Mouse (Mus musculus) midbrain, embryonic 15.5 days (tissue): ENCODE results near the gene Prrg4. TPM values are rescaled to one million over a fixed set of nuclear protein-coding genes. Genes with fewer than 3 reads are reported as not detected.
"Not testable (repeated sequence)": the region's sequence is repeated elsewhere in the genome, so short reads cannot be mapped to it uniquely, and the experiment has no call there.

Experiments used
- ATAC-seq: fragments of 200-750 bp; cut with Nextera tagmentation; replicated peaks from 2 replicates; pipeline ENCODE4 v1.8.0; 2017; ENCODE audit warnings: moderate TSS enrichment
- H3K27ac ChIP-seq: fragments of 300-500 bp; sonication (generic); 2 replicates; pipeline ENCODE4 v1.5.1; 2015; ENCODE audit warnings: mild to moderate bottlenecking, inconsistent platforms
- H3K27me3 ChIP-seq: fragments of 300-500 bp; sonication (generic); replicated peaks from 2 replicates; pipeline ENCODE4 v1.6.1; 2015; ENCODE audit warnings: inconsistent platforms
- H3K36me3 ChIP-seq: fragments of 300-500 bp; sonication (generic); replicated peaks from 2 replicates; pipeline ENCODE4 v1.6.1; 2015; ENCODE audit warnings: inconsistent platforms
- H3K4me1 ChIP-seq: fragments of 300-500 bp; sonication (generic); 2 replicates; pipeline ENCODE4 v1.6.1; 2015; ENCODE audit warnings: inconsistent platforms
- H3K4me2 ChIP-seq: fragments of 300-500 bp; sonication (generic); 2 replicates; pipeline ENCODE4 v1.6.1; 2015; ENCODE audit warnings: inconsistent platforms, mild to moderate bottlenecking, moderate library complexity
- H3K4me3 ChIP-seq: fragments of 300-500 bp; sonication (generic); 2 replicates; pipeline ENCODE4 v1.5.1; 2015; ENCODE audit warnings: mild to moderate bottlenecking, inconsistent platforms
- H3K9ac ChIP-seq: fragments of 300-500 bp; sonication (generic); 2 replicates; pipeline ENCODE4 v1.6.1; 2015; ENCODE audit warnings: mild to moderate bottlenecking, inconsistent platforms
- H3K9me3 ChIP-seq: fragments of 300-500 bp; sonication (generic); 2 replicates; pipeline ENCODE4 v1.6.1; 2016; ENCODE audit warnings: inconsistent platforms
- WGBS: fragments of 180-500 bp; shearing (Covaris S2); methylation state at CpG from one replicate; pipeline ENCODE4 v1.1.7; 2015; ENCODE audit warnings: mixed read lengths; 5-methylcytosine and 5-hydroxymethylcytosine counted together
- polyA plus RNA-seq: library from polyadenylated mRNA; unstranded; fragments of >200 nt; fragmentation: Nextera tagmentation; extraction: Ambion mirVana; gene quantifications from 2 replicates; pipeline ENCODE4 v1.2.1, GENCODE M21; 2015

The Prrg4 gene
- polyA plus RNA-seq, 1 experiment from 2014 or later: 0.44 TPM

- no peaks in the 10 kb centered on the region for H3K4me1 ChIP-seq
- H3K27ac ChIP-seq: no peak overlapping the region
- no peak overlapping the region for H3K4me2 ChIP-seq
- no peaks in the 10 kb centered on the region for H3K9me3 ChIP-seq
- no peaks in the 10 kb centered on the region for H3K36me3 ChIP-seq
- ATAC-seq: no peak
- H3K4me3 ChIP-seq: no peak overlapping the region
- WGBS: 89% methylated on average over 4 of the region's 4 CpGs
- H3K27me3 ChIP-seq: no peaks in the 10 kb centered on the region
- H3K9ac ChIP-seq: no peak overlapping the region
These were observed 23.5 kb downstream of the Prrg4 start for GRCm38 (mm10) chr2:104826191-104826590.

GRCm38 (mm10) chr2:104818763-104819162 is 30.9 kb downstream of the Prrg4 start:
- not testable (repeated sequence) for H3K36me3 ChIP-seq, H3K9ac ChIP-seq, H3K4me2 ChIP-seq, H3K4me3 ChIP-seq, H3K9me3 ChIP-seq, H3K27me3 ChIP-seq, H3K27ac ChIP-seq, ATAC-seq
- WGBS: 86% methylated on average over 3 of the region's 3 CpGs
- H3K4me1 ChIP-seq: peaks cover 21% of the 10 kb centered on the region

- Histone ChIP-seq H3K27me3 (no peaks in the 10 kb centered on the region), H3K36me3 (no peaks in the 10 kb centered on the region), H3K27ac (peak overlapping the region; percentile 96), H3K9ac (peak overlapping the region; percentile 100; the same call in 1 of the 2 replicates), H3K4me2 (peak overlapping the region; percentile 56), H3K4me1 (peaks cover 21% of the 10 kb centered on the region), H3K9me3 (no peaks in the 10 kb centered on the region), H3K4me3 (peak overlapping the region; percentile 94)
- peak; percentile 7 for ATAC-seq
- under 1% methylated on average over 15 of the region's 15 CpGs for WGBS
These were observed 31.9 kb downstream of the Prrg4 start for GRCm38 (mm10) chr2:104817555-104818330.

GRCm38 (mm10) chr2:104816866-104817439 is 32.7 kb downstream of the Prrg4 start:
- under 1% methylated on average over 44 of the region's 51 CpGs for WGBS

GRCm38 (mm10) chr2:104816371-104816827 is 33.3 kb downstream of the Prrg4 start, which contains the start of gene Qser1:
Qser1 (minus strand) TSS chr2:104816760.
- H3K4me2 ChIP-seq: peak within 1 kb of the TSS; percentile 56
- H3K27me3 ChIP-seq: no peaks in the 10 kb centered on the region
- H3K9ac ChIP-seq: peak within 1 kb of the TSS; percentile 100
- ATAC-seq: peak; percentile 84
- peak within 1 kb of the TSS; percentile 94 for H3K4me3 ChIP-seq
- WGBS: 0% methylated on average over 23 of the region's 50 CpGs
- H3K27ac ChIP-seq: peak within 1 kb of the TSS; percentile 96
- H3K36me3 ChIP-seq: no peaks in the 10 kb centered on the region
- H3K9me3 ChIP-seq: no peaks in the 10 kb centered on the region
- H3K4me1 ChIP-seq: peaks cover 21% of the 10 kb centered on the region

More at GRCm38 (mm10) chr2:104816866-104817439, 32.7 kb downstream of the Prrg4 start:
- Histone ChIP-seq H3K4me1 (peaks cover 21% of the 10 kb centered on the region), H3K4me3 (peak overlapping the region; percentile 94), H3K27ac (peak overlapping the region; percentile 96), H3K36me3 (no peaks in the 10 kb centered on the region), H3K4me2 (peak overlapping the region; percentile 56), H3K9ac (peak overlapping the region; percentile 100), H3K9me3 (no peaks in the 10 kb centered on the region), H3K27me3 (no peaks in the 10 kb centered on the region)
- ATAC-seq: peak; percentile 96

GRCm38 (mm10) chr2:104815561-104816370 is 33.9 kb downstream of the Prrg4 start:
- peak overlapping the region; percentile 56 for H3K4me2 ChIP-seq
- no peaks in the 10 kb centered on the region for H3K9me3 ChIP-seq
- H3K27me3 ChIP-seq: no peaks in the 10 kb centered on the region
- WGBS: under 1% methylated on average over 33 of the region's 33 CpGs
- H3K4me1 ChIP-seq: peaks cover 21% of the 10 kb centered on the region
- H3K36me3 ChIP-seq: no peaks in the 10 kb centered on the region
- peak overlapping the region; percentile 100 for H3K9ac ChIP-seq
- ATAC-seq: peak; percentile 59
- H3K4me3 ChIP-seq: peak overlapping the region; percentile 94
- H3K27ac ChIP-seq: peak overlapping the region; percentile 96

GRCm38 (mm10) chr2:104814181-104814951 is 35.3 kb downstream of the Prrg4 start:
- peaks cover 21% of the 10 kb centered on the region for H3K4me1 ChIP-seq
- 42% methylated on average over 5 of the region's 5 CpGs for WGBS
- no peaks in the 10 kb centered on the region for H3K36me3 ChIP-seq
- 0 out of 2 replicates have a peak overlapping the region, but pooled peaks have one; percentile 11 for H3K4me3 ChIP-seq
- peak overlapping the region; percentile 56 for H3K4me2 ChIP-seq
- H3K27me3 ChIP-seq: no peaks in the 10 kb centered on the region
- no peak overlapping the region for H3K9ac ChIP-seq
- no peak for ATAC-seq
- no peaks in the 10 kb centered on the region for H3K9me3 ChIP-seq
- H3K27ac ChIP-seq: no peak overlapping the region

GRCm38 (mm10) chr2:104805435-104805834 is 44.2 kb downstream of the Prrg4 start:
- no peak overlapping the region for H3K9ac ChIP-seq
- 83% methylated on average over 1 of the region's 1 CpGs for WGBS
- no peaks in the 10 kb centered on the region for H3K9me3 ChIP-seq
- H3K4me2 ChIP-seq: no peak overlapping the region
- no peak for ATAC-seq
- no peaks in the 10 kb centered on the region for H3K4me1 ChIP-seq
- H3K27me3 ChIP-seq: no peaks in the 10 kb centered on the region
- no peaks in the 10 kb centered on the region for H3K36me3 ChIP-seq
- no peak overlapping the region for H3K27ac ChIP-seq
- H3K4me3 ChIP-seq: no peak overlapping the region

Other genes with a start within 250 kb of the Prrg4 start
- 59.5 and 65.1 TPM in 2 replicates for gene Tcp11l1, start 137.7 kb downstream of the Prrg4 start, polyA plus RNA-seq
- 0.19 and 0.34 TPM in 2 replicates for gene Pin1rt1, start 133.5 kb downstream of the Prrg4 start, polyA plus RNA-seq
- gene Depdc7, start 107.0 kb downstream of the Prrg4 start, polyA plus RNA-seq: 1.0 and 1.4 TPM in 2 replicates
- 6.5 and 7.1 TPM in 2 replicates for gene Qser1, start 33.1 kb downstream of the Prrg4 start, polyA plus RNA-seq
- gene Ccdc73, start 17.9 kb upstream of the Prrg4 start, polyA plus RNA-seq: 4.4 and 5.2 TPM in 2 replicates
- 154 TPM in 2 replicates for gene Eif3m, start 167.2 kb upstream of the Prrg4 start, polyA plus RNA-seq
- gene Gm11060, start 242.1 kb upstream of the Prrg4 start, polyA plus RNA-seq: not detected in 2 replicates